Mouse (Mus musculus): ENCODE results near the gene Sftpa1. TPM values are rescaled to one million over a fixed set of nuclear protein-coding genes. Genes with fewer than 3 reads are reported as not detected.

The Sftpa1 gene
- polyA plus RNA-seq, 1 experiment: 1,268 TPM

GRCm38 (mm10) chr14:41185059-41185821 is 53.7 kb downstream of the Sftpa1 start, which contains the start of gene Sftpd:
TSS of gene Sftpd (minus strand) at chr14:41185149.
- 54% methylated on average over 4 of the region's 4 CpGs for WGBS

More at GRCm38 (mm10) chr14:41185059-41185821, 53.7 kb downstream of the Sftpa1 start, which contains the start of gene Sftpd:
- DNase-seq: peak; percentile 49
- H3K4me1 ChIP-seq (ENCODE audit: control insufficient read depth, insufficient read depth, low read length): no peaks in the 10 kb centered on the region; the same call in 1 of the 2 replicates
- H3K4me3 ChIP-seq (replicated peaks; ENCODE audit: extremely low read depth, low read depth, low read length): peak within 1 kb of the TSS; percentile 32
- no peak for TF ChIP-seq CTCF (IDR thresholded peaks at IDR 0.05; ENCODE audit: insufficient read depth, low read length)
- peak; percentile 79; the same call in 1 of the 2 replicates for TF ChIP-seq POLR2A (IDR thresholded peaks at IDR 0.05; ENCODE audit: borderline replicate concordance, extremely low read depth, low read depth, low read length)

Other genes with a start within 250 kb of the Sftpa1 start
- 0.41 and 0.54 TPM in 2 replicates for gene Sh2d4b, start 238.5 kb upstream of the Sftpa1 start, polyA plus RNA-seq (2012; rRNA removed)
- 82.2 and 94.2 TPM in 2 replicates for gene Tspan14, start 165.0 kb upstream of the Sftpa1 start, polyA plus RNA-seq (2012; rRNA removed)
- gene Fam213a, start 118.0 kb upstream of the Sftpa1 start, polyA plus RNA-seq (2012; rRNA removed): 12.6 and 12.8 TPM in 2 replicates
- gene Dydc2, start 62.6 kb upstream of the Sftpa1 start, polyA plus RNA-seq (2012; rRNA removed): 0.15 TPM in 1 of 2 replicates, not detected in the other
- gene Dydc1, start 58.9 kb upstream of the Sftpa1 start, polyA plus RNA-seq (2012; rRNA removed): 0.16 and 0.19 TPM in 2 replicates
- gene Mat1a, start 26.7 kb upstream of the Sftpa1 start, polyA plus RNA-seq (2012; rRNA removed): 3.5 and 6.0 TPM in 2 replicates
- 0.66 and 0.67 TPM in 2 replicates for gene Mbl1, start 19.7 kb downstream of the Sftpa1 start, polyA plus RNA-seq (2012; rRNA removed)
- 235 and 279 TPM in 2 replicates for gene Sftpd, start 53.4 kb downstream of the Sftpa1 start, polyA plus RNA-seq (2012; rRNA removed)
- not detected in 2 replicates for gene Gm2832, start 147.0 kb downstream of the Sftpa1 start, polyA plus RNA-seq (2012; rRNA removed)
- gene Gm5798, start 216.8 kb downstream of the Sftpa1 start, polyA plus RNA-seq (2012; rRNA removed): not detected in 2 replicates